Mouse (Mus musculus): ENCODE results near the gene Gab2. TPM values are rescaled to one million over a fixed set of nuclear protein-coding genes. Genes with fewer than 3 reads are reported as not detected.

Gab2 gene
- total RNA-seq, 1 experiment, result 1.1 TPM

- Histone ChIP-seq H3K9me3 (ENCODE audit: control insufficient read depth, insufficient read depth, low read depth, low read length) (no peaks in the 10 kb centered on the region), H3K4me1 (ENCODE audit: control insufficient read depth in 2 of 2, insufficient read depth in 2 of 2, low read length in 2 of 2, poor library complexity in 1 of 2) (peaks cover 25 to 30% of the 10 kb centered on the region in 2 experiments; a peak in 3 of 4 replicates), H3K27ac (ENCODE audit: insufficient read depth, low read depth, low read length, poor library complexity, severe bottlenecking) (no peak overlapping the region), H3K4me3 (ENCODE audit: insufficient read depth in 1 of 2, low read depth in 1 of 2, low read length in 2 of 2, poor library complexity in 1 of 2, severe bottlenecking in 1 of 2) (no peak overlapping the region), H3K36me3 (ENCODE audit: control insufficient read depth, insufficient read depth, low read length, poor library complexity, severe bottlenecking) (no peaks in the 10 kb centered on the region), H3K9ac (ENCODE audit: insufficient read depth, low read depth, low read length, poor library complexity, severe bottlenecking) (no peak overlapping the region)
- no peak for DNase-seq (ENCODE audit: low read depth, low spot score)
- TF ChIP-seq MAFK (IDR thresholded peaks at IDR 0.05; ENCODE audit: insufficient read depth, low read depth, low read length) (no peak), ZC3H11A (IDR thresholded peaks at IDR 0.05; ENCODE audit: borderline replicate concordance, low read depth, low read length) (no peak), CHD2 (IDR thresholded peaks at IDR 0.05; ENCODE audit: low read depth, low read length) (no peak), HCFC1 (IDR thresholded peaks at IDR 0.05; ENCODE audit: borderline replicate concordance, insufficient read depth, low read length) (no peak), ZNF384 (IDR thresholded peaks at IDR 0.05; ENCODE audit: low read depth, low read length) (no peak)
- in situ Hi-C loops (cut with MboI; ENCODE audit: low sequenced_read_pairs in 2 of 2, unreplicated experiment in 2 of 2), result no loop called here
These were observed 261.6 kb downstream of the Gab2 start for GRCm38 (mm10) chr7:97342961-97343360.

- Histone ChIP-seq H3K4me3 (ENCODE audit: insufficient read depth in 1 of 2, low read depth in 1 of 2, low read length in 2 of 2, poor library complexity in 1 of 2, severe bottlenecking in 1 of 2) (no peak overlapping the region), H3K27ac (ENCODE audit: insufficient read depth, low read depth, low read length, poor library complexity, severe bottlenecking) (no peak overlapping the region), H3K4me1 (ENCODE audit: control insufficient read depth in 2 of 2, insufficient read depth in 2 of 2, low read length in 2 of 2, poor library complexity in 1 of 2) (peaks cover 15 to 26% of the 10 kb centered on the region in 2 experiments; a peak in 3 of 4 replicates), H3K9me3 (ENCODE audit: control insufficient read depth, insufficient read depth, low read depth, low read length) (no peaks in the 10 kb centered on the region), H3K36me3 (ENCODE audit: control insufficient read depth, insufficient read depth, low read length, poor library complexity, severe bottlenecking) (no peaks in the 10 kb centered on the region), H3K9ac (ENCODE audit: insufficient read depth, low read depth, low read length, poor library complexity, severe bottlenecking) (no peak overlapping the region)
- TF ChIP-seq ZNF384 (IDR thresholded peaks at IDR 0.05; ENCODE audit: low read depth, low read length) (no peak), HCFC1 (IDR thresholded peaks at IDR 0.05; ENCODE audit: borderline replicate concordance, insufficient read depth, low read length) (no peak), MAFK (IDR thresholded peaks at IDR 0.05; ENCODE audit: insufficient read depth, low read depth, low read length) (no peak), ZC3H11A (IDR thresholded peaks at IDR 0.05; ENCODE audit: borderline replicate concordance, low read depth, low read length) (no peak), CHD2 (IDR thresholded peaks at IDR 0.05; ENCODE audit: low read depth, low read length) (no peak)
- no peak for DNase-seq (ENCODE audit: low read depth, low spot score)
- in situ Hi-C loops (cut with MboI; ENCODE audit: low sequenced_read_pairs in 2 of 2, unreplicated experiment in 2 of 2), result no loop called here
These were observed 263.3 kb downstream of the Gab2 start for GRCm38 (mm10) chr7:97344655-97345054.

GRCm38 (mm10) chr7:97345229-97345871, 264.0 kb downstream of the Gab2 start:
- Histone ChIP-seq H3K27ac (ENCODE audit: insufficient read depth, low read depth, low read length, poor library complexity, severe bottlenecking) (no peak overlapping the region), H3K36me3 (ENCODE audit: control insufficient read depth, insufficient read depth, low read length, poor library complexity, severe bottlenecking) (no peaks in the 10 kb centered on the region), H3K9me3 (ENCODE audit: control insufficient read depth, insufficient read depth, low read depth, low read length) (no peaks in the 10 kb centered on the region), H3K4me1 (ENCODE audit: control insufficient read depth in 2 of 2, insufficient read depth in 2 of 2, low read length in 2 of 2, poor library complexity in 1 of 2) (peaks cover 15 to 26% of the 10 kb centered on the region in 2 experiments; a peak in 3 of 4 replicates), H3K4me3 (ENCODE audit: insufficient read depth in 1 of 2, low read depth in 1 of 2, low read length in 2 of 2, poor library complexity in 1 of 2, severe bottlenecking in 1 of 2) (no peak overlapping the region), H3K9ac (ENCODE audit: insufficient read depth, low read depth, low read length, poor library complexity, severe bottlenecking) (no peak overlapping the region)
- DNase-seq (ENCODE audit: low read depth, low spot score), result no peak
- in situ Hi-C loops (cut with MboI; ENCODE audit: low sequenced_read_pairs in 2 of 2, unreplicated experiment in 2 of 2), result no loop called here
- no peak for TF ChIP-seq ZC3H11A (IDR thresholded peaks at IDR 0.05; ENCODE audit: borderline replicate concordance, low read depth, low read length)
- TF ChIP-seq ZNF384 (IDR thresholded peaks at IDR 0.05; ENCODE audit: low read depth, low read length), result no peak
- no peak for TF ChIP-seq MAFK (IDR thresholded peaks at IDR 0.05; ENCODE audit: insufficient read depth, low read depth, low read length)
- TF ChIP-seq CHD2 (IDR thresholded peaks at IDR 0.05; ENCODE audit: low read depth, low read length), result no peak
- TF ChIP-seq HCFC1 (IDR thresholded peaks at IDR 0.05; ENCODE audit: borderline replicate concordance, insufficient read depth, low read length), result no peak

- Histone ChIP-seq H3K4me3 (ENCODE audit: insufficient read depth in 1 of 2, low read depth in 1 of 2, low read length in 2 of 2, poor library complexity in 1 of 2, severe bottlenecking in 1 of 2) (no peak overlapping the region), H3K9ac (ENCODE audit: insufficient read depth, low read depth, low read length, poor library complexity, severe bottlenecking) (no peak overlapping the region), H3K27ac (ENCODE audit: insufficient read depth, low read depth, low read length, poor library complexity, severe bottlenecking) (no peak overlapping the region), H3K4me1 (ENCODE audit: control insufficient read depth in 2 of 2, insufficient read depth in 2 of 2, low read length in 2 of 2, poor library complexity in 1 of 2) (peaks cover 12 to 26% of the 10 kb centered on the region in 2 experiments; a peak in 3 of 4 replicates), H3K9me3 (ENCODE audit: control insufficient read depth, insufficient read depth, low read depth, low read length) (no peaks in the 10 kb centered on the region), H3K36me3 (ENCODE audit: control insufficient read depth, insufficient read depth, low read length, poor library complexity, severe bottlenecking) (no peaks in the 10 kb centered on the region)
- TF ChIP-seq ZNF384 (IDR thresholded peaks at IDR 0.05; ENCODE audit: low read depth, low read length) (no peak), CHD2 (IDR thresholded peaks at IDR 0.05; ENCODE audit: low read depth, low read length) (no peak), ZC3H11A (IDR thresholded peaks at IDR 0.05; ENCODE audit: borderline replicate concordance, low read depth, low read length) (no peak), HCFC1 (IDR thresholded peaks at IDR 0.05; ENCODE audit: borderline replicate concordance, insufficient read depth, low read length) (no peak), MAFK (IDR thresholded peaks at IDR 0.05; ENCODE audit: insufficient read depth, low read depth, low read length) (no peak)
- in situ Hi-C loops (cut with MboI; ENCODE audit: low sequenced_read_pairs in 2 of 2, unreplicated experiment in 2 of 2), result no loop called here
- no peak for DNase-seq (ENCODE audit: low read depth, low spot score)
These were observed 264.9 kb downstream of the Gab2 start for GRCm38 (mm10) chr7:97346111-97346821.

Data from ES-E14 (cell line).